Mouse (Mus musculus): ENCODE data around the gene Arhgap8.
"Not testable (repeated sequence)": the region's sequence is repeated elsewhere in the genome, so short reads cannot be mapped to it uniquely, and the experiment has no call there.

Gene Arhgap8

GRCm38 (mm10) chr15:84732425-84732749 is 12.5 kb downstream of the Arhgap8 start:
- no peak for DNase-seq (ENCODE audit: low read depth, low spot score)

GRCm38 (mm10) chr15:84736346-84736993 is 16.6 kb downstream of the Arhgap8 start:
- no peak for DNase-seq (ENCODE audit: low read depth, low spot score)

GRCm38 (mm10) chr15:84736994-84737346 is 17.1 kb downstream of the Arhgap8 start:
- no peak for DNase-seq (ENCODE audit: low read depth, low spot score)

DNA sequence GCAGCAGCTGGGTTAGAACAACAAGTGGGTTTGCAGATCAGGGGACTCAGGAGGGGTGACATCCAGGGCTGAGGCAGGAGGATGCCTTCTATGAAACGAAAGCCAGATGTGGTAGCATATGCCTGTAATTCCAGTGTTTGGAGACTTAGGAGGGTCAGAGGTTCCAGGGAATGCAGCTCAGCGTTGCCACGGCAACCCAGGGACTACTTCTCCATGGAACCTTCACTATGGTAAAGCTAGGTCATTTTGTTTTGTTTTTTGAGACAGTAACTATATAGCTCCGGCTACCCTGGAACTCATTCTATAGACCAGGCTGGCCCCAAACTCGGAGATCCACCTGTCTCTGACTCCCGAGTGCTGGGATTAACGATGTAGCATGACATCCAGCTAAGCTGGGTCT is 18.4 kb downstream of the Arhgap8 start:
- no peak for DNase-seq (ENCODE audit: low read depth, low spot score)

DNA sequence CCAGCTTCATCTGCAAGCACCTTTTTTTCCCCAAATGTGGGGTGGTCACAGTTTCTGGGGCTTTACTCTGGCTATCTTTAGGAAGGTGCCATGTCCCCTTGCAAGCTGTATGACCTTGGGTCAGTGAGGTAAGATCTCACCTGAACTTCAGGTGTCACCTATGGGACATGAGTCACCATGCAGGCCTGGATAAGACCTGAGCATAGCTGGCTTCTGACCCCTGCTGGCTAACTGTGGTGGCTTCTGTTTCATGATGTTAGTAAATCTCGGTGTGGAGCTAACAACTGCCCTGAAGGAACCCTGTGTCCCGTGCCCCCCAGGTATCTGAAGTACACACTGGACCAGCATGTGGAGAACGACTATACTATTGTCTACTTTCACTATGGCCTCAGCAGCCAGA is 21.7 kb downstream of the Arhgap8 start:
- no peak for DNase-seq (ENCODE audit: low read depth, low spot score)

DNA sequence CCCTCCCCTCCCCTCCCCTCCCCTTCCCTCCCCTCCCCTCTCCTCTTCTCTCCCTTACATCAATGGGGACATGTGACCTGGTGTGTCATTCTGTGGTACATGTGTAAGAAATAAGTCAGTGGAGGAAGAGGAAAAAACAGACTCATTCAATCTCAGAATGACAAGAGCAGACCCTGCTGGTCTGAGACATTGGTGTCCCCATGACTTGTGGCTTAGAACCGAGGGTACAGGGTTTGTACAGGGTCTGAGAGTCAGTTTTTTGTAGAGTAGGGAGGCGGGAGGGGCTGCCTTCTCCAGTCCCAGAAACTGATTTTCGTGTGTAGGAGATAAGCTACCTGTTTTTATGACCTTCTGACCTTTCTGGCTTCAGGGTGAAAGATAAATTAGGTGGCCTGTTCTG is 23.5 kb downstream of the Arhgap8 start:
- no peak for DNase-seq (ENCODE audit: low read depth, low spot score)

- no peak for DNase-seq (ENCODE audit: low read depth, low spot score)
Observed at GRCm38 (mm10) chr15:84744308-84744707, 24.5 kb downstream of the Arhgap8 start.

GRCm38 (mm10) chr15:84745831-84746230 is 26.0 kb downstream of the Arhgap8 start:
- no peak for DNase-seq (ENCODE audit: low read depth, low spot score)

- DNase-seq (ENCODE audit: low read depth, low spot score) = peak; percentile 83
Observed at GRCm38 (mm10) chr15:84754987-84755386, 35.1 kb downstream of the Arhgap8 start.

GRCm38 (mm10) chr15:84756426-84756825 is 36.6 kb downstream of the Arhgap8 start:
- DNase-seq (ENCODE audit: low read depth, low spot score) = peak; percentile 43

DNA sequence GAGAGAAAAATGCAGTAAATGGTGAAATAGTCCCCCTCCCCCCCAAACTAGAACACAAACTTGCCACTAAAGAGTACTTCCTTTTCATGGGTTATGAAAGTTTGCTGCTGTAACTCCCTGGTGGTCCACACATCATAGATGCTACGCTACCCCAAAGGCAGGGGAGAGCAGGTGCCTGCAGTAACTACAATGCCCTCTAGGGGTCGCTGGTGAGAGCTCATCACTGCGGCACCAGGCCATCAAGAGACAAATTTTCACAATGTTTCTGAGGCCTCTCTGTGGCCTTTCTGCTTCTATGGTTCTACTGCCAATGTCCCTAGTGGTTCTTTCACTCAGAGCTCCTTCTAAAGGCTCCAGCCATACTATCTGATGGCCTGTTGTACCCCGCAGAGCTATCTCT is 38.6 kb downstream of the Arhgap8 start:
- DNase-seq (ENCODE audit: low read depth, low spot score) = peak; percentile 69

DNA sequence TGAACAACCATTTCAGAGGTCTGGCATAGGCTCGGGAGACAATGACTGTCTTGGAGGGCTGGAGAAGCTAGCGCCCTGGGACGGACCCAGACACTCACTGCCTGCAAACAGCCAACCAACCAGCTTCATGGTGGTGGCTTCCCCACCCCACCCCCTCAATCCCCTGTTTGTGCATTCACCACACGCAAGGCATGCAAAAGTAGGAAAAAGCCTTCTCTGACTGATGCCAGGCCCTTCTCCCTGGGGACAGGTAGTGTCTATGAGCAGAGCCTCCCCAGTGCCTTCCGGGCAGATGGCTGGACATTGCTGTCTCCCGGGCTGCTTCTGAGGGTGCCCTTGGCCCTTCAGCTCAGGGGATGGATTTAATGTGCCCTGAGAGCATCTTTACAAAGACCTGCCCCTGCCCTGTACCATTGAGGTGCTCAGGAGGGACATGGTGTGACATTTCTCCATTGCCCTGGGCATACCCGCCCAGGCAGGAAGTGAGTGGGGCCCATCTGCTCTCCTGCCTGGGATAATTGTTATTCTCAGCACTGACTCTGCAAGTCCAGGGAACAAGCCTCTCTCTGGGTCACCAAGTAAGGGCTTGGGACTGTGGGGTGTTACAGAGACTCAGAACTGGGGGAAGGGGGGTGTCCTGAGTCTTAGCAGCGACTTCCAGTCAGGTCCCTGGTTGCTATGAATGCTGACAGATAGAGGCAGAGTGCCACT is 43.0 kb downstream of the Arhgap8 start:
- no peak for DNase-seq (ENCODE audit: low read depth, low spot score)

GRCm38 (mm10) chr15:84763423-84763812 is 43.6 kb downstream of the Arhgap8 start:
- DNase-seq (ENCODE audit: low read depth, low spot score) = no peak

GRCm38 (mm10) chr15:84766621-84767020 is 46.8 kb downstream of the Arhgap8 start:
- no peak for DNase-seq (ENCODE audit: low read depth, low spot score)

DNA sequence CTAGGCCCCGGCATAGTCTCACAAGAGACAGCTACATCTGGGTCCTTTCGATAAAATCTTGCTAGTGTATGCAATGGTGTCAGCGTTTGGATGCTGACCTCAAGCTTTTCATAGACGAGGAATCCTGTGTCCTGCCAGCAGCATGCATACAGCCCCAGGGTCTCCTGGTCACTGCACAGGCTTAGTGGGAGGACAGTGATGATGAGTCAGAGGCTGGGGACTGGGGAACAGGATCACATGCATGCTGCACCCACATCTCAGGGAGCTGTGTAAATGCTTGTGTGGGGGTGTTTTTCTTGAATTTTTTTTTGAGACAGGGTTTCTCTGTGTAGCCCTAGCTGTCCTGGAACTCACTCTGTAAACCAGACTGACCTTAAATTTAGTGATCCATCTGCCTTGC is 48.7 kb downstream of the Arhgap8 start:
- not testable (repeated sequence) for DNase-seq (ENCODE audit: low read depth, low spot score)

GRCm38 (mm10) chr15:84769641-84770341 is 49.9 kb downstream of the Arhgap8 start:
- DNase-seq (ENCODE audit: low read depth, low spot score) = no peak

DNA sequence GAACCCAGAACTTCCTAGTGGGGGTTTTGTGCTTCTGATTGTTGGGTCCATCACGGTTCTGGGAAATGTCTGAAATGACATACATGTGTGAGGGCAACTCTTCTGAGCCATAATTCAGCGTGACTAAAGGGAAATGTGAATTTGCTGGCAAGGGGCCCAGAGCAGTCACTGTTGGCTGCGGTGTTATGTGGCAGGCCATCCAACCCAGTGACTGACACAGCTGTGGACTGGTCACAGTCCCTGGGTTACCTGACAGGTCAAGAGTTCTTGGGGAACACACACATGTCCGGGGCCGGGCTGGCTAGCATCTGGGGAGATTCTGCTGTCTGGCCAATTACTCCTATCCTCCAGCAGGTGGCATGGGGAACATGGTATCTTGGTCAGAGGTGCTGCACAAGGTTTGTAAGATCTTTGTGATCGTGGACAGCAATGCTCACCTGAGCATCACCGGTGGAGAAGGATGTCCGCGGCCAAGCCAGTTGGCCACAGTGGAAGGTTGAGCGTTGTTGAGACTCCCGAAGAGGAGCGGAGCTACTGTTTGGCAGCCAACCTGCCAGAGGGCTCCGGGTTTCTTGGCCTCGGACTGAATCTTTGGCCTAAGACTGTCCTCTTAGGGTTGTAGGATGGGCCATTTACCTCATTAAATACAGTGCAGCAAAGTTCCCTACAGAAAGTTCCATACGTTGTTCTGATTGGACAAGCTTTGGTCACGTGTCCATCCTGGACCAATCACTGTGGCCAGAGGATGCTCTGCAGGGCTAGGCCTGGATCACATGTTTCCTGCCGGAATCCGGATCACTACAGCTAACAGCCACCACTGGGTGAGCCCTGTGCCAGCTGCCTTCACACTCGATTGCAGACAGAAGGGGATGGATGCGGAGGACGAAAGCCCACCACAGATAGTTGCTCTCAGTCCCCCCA is 52.6 kb downstream of the Arhgap8 start:
- no peak for DNase-seq (ENCODE audit: low read depth, low spot score)

GRCm38 (mm10) chr15:84775421-84776174 is 55.7 kb downstream of the Arhgap8 start:
- peak; percentile 72 for DNase-seq (ENCODE audit: low read depth, low spot score)

GRCm38 (mm10) chr15:84778587-84778986 is 58.7 kb downstream of the Arhgap8 start:
- no peak for DNase-seq (ENCODE audit: low read depth, low spot score)

GRCm38 (mm10) chr15:84784812-84785211 is 65.0 kb downstream of the Arhgap8 start:
- DNase-seq (ENCODE audit: low read depth, low spot score) = no peak

DNA sequence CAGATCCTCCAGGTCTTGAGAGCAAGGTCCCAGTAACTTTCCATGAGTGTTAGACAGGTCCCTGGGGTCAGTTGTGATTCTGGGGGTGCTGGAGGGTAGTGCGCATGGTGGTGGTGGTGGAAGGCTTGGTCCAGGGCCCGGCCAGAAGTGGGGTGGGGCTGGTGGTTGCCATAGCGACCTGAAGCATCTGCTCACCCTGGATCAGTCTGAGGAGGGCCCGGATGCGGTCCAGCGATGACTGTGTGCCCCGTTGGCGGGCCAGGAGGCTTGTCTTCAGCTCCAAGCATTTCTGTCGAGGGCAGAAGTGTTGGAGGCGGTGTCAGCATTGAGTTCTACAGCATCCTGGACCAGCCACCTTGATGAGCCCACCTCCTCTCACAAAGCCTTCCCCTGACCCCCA is 67.3 kb downstream of the Arhgap8 start:
- no peak for DNase-seq (ENCODE audit: low read depth, low spot score)

All from mesoderm, embryonic 11.5 days (tissue).